Mouse (Mus musculus): ENCODE results near the gene Rabggtb. TPM values are rescaled to one million over a fixed set of nuclear protein-coding genes. Genes with fewer than 3 reads are reported as not detected.
A peak's percentile ranks its signal among the peaks of the same experiment; 100 is the strongest.

Rabggtb gene
- polyA plus RNA-seq, 1 experiment from 2014 or later, result 36.6 TPM

DNA sequence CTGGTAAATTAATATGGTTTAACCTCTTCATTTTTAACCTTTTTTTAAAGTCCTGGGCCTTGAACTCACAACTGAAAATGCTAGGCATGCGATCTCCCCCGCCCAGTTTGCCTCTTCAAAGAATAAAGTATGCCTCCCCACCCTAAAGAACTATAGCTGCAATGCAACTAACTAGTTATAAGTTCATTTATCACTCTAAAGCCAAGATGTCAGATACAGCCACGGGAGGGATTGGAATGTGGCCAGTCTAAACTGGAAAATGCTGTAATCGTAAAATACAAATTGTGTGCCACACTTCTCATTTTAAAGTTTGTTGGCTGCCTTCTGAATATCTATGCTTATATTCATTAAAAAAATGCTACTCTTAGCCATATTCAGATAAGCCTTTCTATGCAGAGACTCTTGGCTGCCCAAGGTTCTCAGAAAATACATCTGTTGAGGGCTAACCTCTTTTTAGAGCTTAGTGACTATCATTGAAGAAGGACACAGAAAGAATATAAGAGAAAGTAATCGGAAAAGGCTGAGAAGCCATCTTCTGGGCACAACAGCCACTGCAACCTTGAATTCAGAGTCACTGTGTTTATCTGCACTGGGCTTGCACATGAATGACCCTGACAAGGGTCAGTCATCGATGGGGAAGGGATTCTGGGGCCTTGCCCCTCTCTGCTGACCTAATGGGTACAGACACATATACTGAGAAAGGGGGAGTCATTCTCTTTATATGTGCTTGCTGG lies 868 bp upstream of the Rabggtb start:
- no peak for ATAC-seq (ENCODE audit: insufficient read depth)
- peaks cover 30% of the 10 kb centered on the region for H3K36me3 ChIP-seq (replicated peaks)
- peak overlapping the region; percentile 94 for H3K9ac ChIP-seq
- no peaks in the 10 kb centered on the region for H3K27me3 ChIP-seq
- H3K4me2 ChIP-seq, result peak overlapping the region; percentile 84
- peak overlapping the region; percentile 92 for H3K4me3 ChIP-seq (replicated peaks)
- peak overlapping the region; percentile 93 for H3K27ac ChIP-seq (replicated peaks)
- no peaks in the 10 kb centered on the region for H3K9me3 ChIP-seq (replicated peaks)
- WGBS (ENCODE audit: insufficient replicate concordance), result 33% methylated on average over 6 of the region's 6 CpGs
- peaks cover 39% of the 10 kb centered on the region for H3K4me1 ChIP-seq (replicated peaks)

DNA sequence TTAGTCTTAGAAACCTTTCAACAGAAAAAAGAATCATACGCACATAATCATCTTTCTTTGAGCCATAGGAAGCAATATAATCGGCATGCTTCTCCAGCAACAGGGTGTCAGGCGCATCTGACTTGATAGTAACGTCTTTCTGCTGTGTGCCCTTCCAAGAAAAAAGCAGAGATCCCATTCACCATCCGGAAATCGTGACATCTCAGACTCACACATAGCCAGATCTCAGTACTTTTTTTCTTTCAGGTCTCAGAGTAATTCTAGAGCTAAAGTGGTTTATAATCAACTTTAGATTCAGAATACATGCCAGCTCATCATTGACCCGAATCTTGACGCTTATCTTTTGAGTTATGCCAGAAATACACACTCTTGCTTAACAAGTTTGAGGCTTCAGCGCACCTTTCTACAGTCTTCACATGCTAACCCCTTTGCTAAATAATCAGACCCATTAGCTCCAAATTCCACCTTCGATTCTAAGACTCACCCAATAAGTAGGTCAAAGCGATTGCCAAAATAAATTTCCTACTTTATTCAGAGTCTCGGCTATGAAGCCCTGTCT lies 848 bp downstream of the Rabggtb start:
- H3K36me3 ChIP-seq (replicated peaks), result peaks cover 47% of the 10 kb centered on the region
- peak overlapping the region; percentile 84 for H3K4me2 ChIP-seq
- under 1% methylated on average over 12 of the region's 12 CpGs for WGBS (ENCODE audit: insufficient replicate concordance)
- peaks cover 50% of the 10 kb centered on the region for H3K4me1 ChIP-seq (replicated peaks)
- no peaks in the 10 kb centered on the region for H3K9me3 ChIP-seq (replicated peaks)
- ATAC-seq (ENCODE audit: insufficient read depth), result no peak
- H3K9ac ChIP-seq, result peak overlapping the region; percentile 94
- no peaks in the 10 kb centered on the region for H3K27me3 ChIP-seq
- H3K27ac ChIP-seq (replicated peaks), result peak overlapping the region; percentile 93
- H3K4me3 ChIP-seq (replicated peaks), result peak overlapping the region; percentile 92

- H3K27ac ChIP-seq (replicated peaks), result peak overlapping the region; percentile 93
- H3K9ac ChIP-seq, result peak overlapping the region; percentile 94
- H3K4me3 ChIP-seq (replicated peaks), result peak overlapping the region; percentile 92
- H3K9me3 ChIP-seq (replicated peaks), result no peaks in the 10 kb centered on the region
- peaks cover 53% of the 10 kb centered on the region for H3K36me3 ChIP-seq (replicated peaks)
- no peak for ATAC-seq (ENCODE audit: insufficient read depth)
- H3K4me1 ChIP-seq (replicated peaks), result peaks cover 50% of the 10 kb centered on the region
- 14% methylated on average over 8 of the region's 8 CpGs for WGBS (ENCODE audit: insufficient replicate concordance)
- peak overlapping the region; percentile 84 for H3K4me2 ChIP-seq
- no peaks in the 10 kb centered on the region for H3K27me3 ChIP-seq
Measured at GRCm38 (mm10) chr3:153911197-153911881, 1.5 kb downstream of the Rabggtb start.

GRCm38 (mm10) chr3:153910489-153910888 lies 2.3 kb downstream of the Rabggtb start:
- H3K9me3 ChIP-seq (replicated peaks), result no peaks in the 10 kb centered on the region
- 42% methylated on average over 7 of the region's 7 CpGs for WGBS (ENCODE audit: insufficient replicate concordance)
- H3K27ac ChIP-seq (replicated peaks), result peak overlapping the region; percentile 93
- peaks cover 62% of the 10 kb centered on the region for H3K36me3 ChIP-seq (replicated peaks)
- H3K9ac ChIP-seq, result peak overlapping the region; percentile 94
- ATAC-seq (ENCODE audit: insufficient read depth), result no peak
- H3K4me1 ChIP-seq (replicated peaks), result peaks cover 53% of the 10 kb centered on the region
- H3K4me2 ChIP-seq, result peak overlapping the region; percentile 84
- peak overlapping the region; percentile 92 for H3K4me3 ChIP-seq (replicated peaks)
- no peaks in the 10 kb centered on the region for H3K27me3 ChIP-seq

- H3K4me2 ChIP-seq, result peak overlapping the region; percentile 84
- H3K9me3 ChIP-seq (replicated peaks), result no peaks in the 10 kb centered on the region
- 61% methylated on average over 5 of the region's 5 CpGs for WGBS (ENCODE audit: insufficient replicate concordance)
- no peaks in the 10 kb centered on the region for H3K27me3 ChIP-seq
- H3K27ac ChIP-seq (replicated peaks), result peak overlapping the region; percentile 93; the same call in 1 of the 2 replicates
- no peak for ATAC-seq (ENCODE audit: insufficient read depth)
- peaks cover 54% of the 10 kb centered on the region for H3K4me1 ChIP-seq (replicated peaks)
- peaks cover 77% of the 10 kb centered on the region for H3K36me3 ChIP-seq (replicated peaks)
- H3K4me3 ChIP-seq (replicated peaks), result peak overlapping the region; percentile 92
- H3K9ac ChIP-seq, result peak overlapping the region; percentile 94; the same call in 1 of the 2 replicates
Measured at GRCm38 (mm10) chr3:153908919-153909318, 3.9 kb downstream of the Rabggtb start.

GRCm38 (mm10) chr3:153906136-153906871 lies 6.5 kb downstream of the Rabggtb start, which contains the start of gene Msh4:
TSS of gene Msh4 (minus strand) at chr3:153906138.
- Histone ChIP-seq H3K4me1 (replicated peaks) (peaks cover 58% of the 10 kb centered on the region), H3K4me2 (no peak within 1 kb of the TSS), H3K4me3 (replicated peaks) (no peak within 1 kb of the TSS), H3K9me3 (replicated peaks) (no peaks in the 10 kb centered on the region), H3K9ac (no peak within 1 kb of the TSS), H3K27me3 (no peaks in the 10 kb centered on the region), H3K27ac (replicated peaks) (0 out of 2 replicates have a peak within 1 kb of the TSS, but pooled peaks have one; percentile 7), H3K36me3 (replicated peaks) (peaks cover 82% of the 10 kb centered on the region)
- 69% methylated on average over 9 of the region's 9 CpGs for WGBS (ENCODE audit: insufficient replicate concordance)
- no peak for ATAC-seq (ENCODE audit: insufficient read depth)

- peaks cover 55% of the 10 kb centered on the region for H3K4me1 ChIP-seq (replicated peaks)
- no peaks in the 10 kb centered on the region for H3K9me3 ChIP-seq (replicated peaks)
- ATAC-seq (ENCODE audit: insufficient read depth), result peak; percentile 35
- WGBS (ENCODE audit: insufficient replicate concordance), result 86% methylated on average over 49 of the region's 49 CpGs
- no peaks in the 10 kb centered on the region for H3K27me3 ChIP-seq
- H3K27ac ChIP-seq (replicated peaks), result 0 out of 2 replicates have a peak overlapping the region, but pooled peaks have one; percentile 7
- H3K36me3 ChIP-seq (replicated peaks), result peaks cover 74% of the 10 kb centered on the region
- H3K4me3 ChIP-seq (replicated peaks), result no peak overlapping the region
- H3K4me2 ChIP-seq, result no peak overlapping the region
- H3K9ac ChIP-seq, result no peak overlapping the region
Measured at GRCm38 (mm10) chr3:153905251-153906135, 7.3 kb downstream of the Rabggtb start.

- ATAC-seq (ENCODE audit: insufficient read depth), result peak; percentile 51
- Histone ChIP-seq H3K9me3 (replicated peaks) (no peaks in the 10 kb centered on the region), H3K4me1 (replicated peaks) (peaks cover 46% of the 10 kb centered on the region), H3K9ac (no peak overlapping the region), H3K27ac (replicated peaks) (no peak overlapping the region), H3K4me2 (no peak overlapping the region), H3K27me3 (no peaks in the 10 kb centered on the region), H3K4me3 (replicated peaks) (no peak overlapping the region), H3K36me3 (replicated peaks) (peaks cover 64% of the 10 kb centered on the region)
- WGBS (ENCODE audit: insufficient replicate concordance), result 49% methylated on average over 6 of the region's 6 CpGs
Measured at GRCm38 (mm10) chr3:153904586-153904985, 8.2 kb downstream of the Rabggtb start.

GRCm38 (mm10) chr3:153902595-153902994 lies 10.2 kb downstream of the Rabggtb start:
- ATAC-seq (ENCODE audit: insufficient read depth), result no peak
- no peaks in the 10 kb centered on the region for H3K27me3 ChIP-seq
- peaks cover 28% of the 10 kb centered on the region for H3K4me1 ChIP-seq (replicated peaks)
- H3K36me3 ChIP-seq (replicated peaks), result peaks cover 45% of the 10 kb centered on the region
- no peak overlapping the region for H3K9ac ChIP-seq
- no peak overlapping the region for H3K4me2 ChIP-seq
- H3K9me3 ChIP-seq (replicated peaks), result no peaks in the 10 kb centered on the region
- 28% methylated on average over 3 of the region's 3 CpGs for whole genome bisulfite sequencing (ENCODE audit: insufficient replicate concordance)
- H3K4me3 ChIP-seq (replicated peaks), result no peak overlapping the region
- 0 out of 2 replicates have a peak overlapping the region, but pooled peaks have one; percentile 9 for H3K27ac ChIP-seq (replicated peaks)

GRCm38 (mm10) chr3:153901904-153902303 lies 10.9 kb downstream of the Rabggtb start:
- Histone ChIP-seq H3K9me3 (replicated peaks) (no peaks in the 10 kb centered on the region), H3K9ac (no peak overlapping the region), H3K27ac (replicated peaks) (no peak overlapping the region), H3K36me3 (replicated peaks) (peaks cover 38% of the 10 kb centered on the region), H3K4me2 (no peak overlapping the region), H3K4me3 (replicated peaks) (no peak overlapping the region), H3K27me3 (no peaks in the 10 kb centered on the region), H3K4me1 (replicated peaks) (peaks cover 30% of the 10 kb centered on the region)
- 59% methylated on average over 1 of the region's 1 CpGs for WGBS (ENCODE audit: insufficient replicate concordance)
- no peak for ATAC-seq (ENCODE audit: insufficient read depth)
